ENCODE assay signal across 23 mouse cellular contexts in genomic region chr13:25993526-25993925, GRCm38 (mm10).
DNase-seq lines count a peak whose midpoint lies in the region; ATAC-seq and TF ChIP-seq lines count a peak whose summit lies in the region.
"Had no signal": no experiment of that assay in that cellular context is flagged by ENCODE, and none has a peak within 500 bp of the region (broad histone marks: within the 10 kb centered on the region; RNA-seq: fewer than 3 reads in every experiment).

No protein-coding gene starts in this region.

- TF ChIP-seq CTCF in testis, adult 2 months (IDR thresholded peaks at IDR 0.05; ENCODE audit: control insufficient read depth, insufficient read depth, insufficient replicate concordance, low read depth, low read length): no peak
- no peak for TF ChIP-seq CTCF in hindbrain, postnatal 0 days (IDR thresholded peaks at IDR 0.05; ENCODE audit: low read depth)

- H3K27me3 ChIP-seq in kidney, embryonic 15.5 days: no peaks in the 10 kb centered on the region
- H3K27me3 ChIP-seq in testis, adult 2 months (ENCODE audit: control insufficient read depth, insufficient read depth, low read length): no peaks in the 10 kb centered on the region
- H3K27me3 ChIP-seq in hindbrain, postnatal 0 days (ENCODE audit: insufficient read depth, low read length): no peaks in the 10 kb centered on the region
- H3K27me3 ChIP-seq: forebrain, embryonic 13.5 days; heart, embryonic 15.5 days; hindbrain, embryonic 13.5 days; intestine, embryonic 15.5 days had no signal

- 0 out of 2 replicates have a peak, but pooled peaks cover 4% of the 10 kb centered on the region for H3K9me3 ChIP-seq in kidney, embryonic 15.5 days (replicated peaks)
- H3K9me3 ChIP-seq in hindbrain, postnatal 0 days (ENCODE audit: low read length): no peaks in the 10 kb centered on the region
- H3K9me3 ChIP-seq: embryonic facial prominence, embryonic 10.5 days; forebrain, embryonic 13.5 days; G1E; heart, embryonic 15.5 days; hindbrain, embryonic 13.5 days; intestine, embryonic 15.5 days had no signal

- 66% methylated on average over 1 of the region's 1 CpGs for WGBS in kidney, embryonic 15.5 days
- 71% methylated on average over 1 of the region's 1 CpGs for WGBS in hindbrain, postnatal 0 days

- no peak overlapping the region for H3K9ac ChIP-seq in kidney, embryonic 15.5 days
- no peak overlapping the region for H3K9ac ChIP-seq in hindbrain, postnatal 0 days (replicated peaks; ENCODE audit: low read length)
- H3K9ac ChIP-seq: forebrain, embryonic 13.5 days; forebrain, postnatal 0 days; heart, embryonic 15.5 days; hindbrain, embryonic 13.5 days; intestine, embryonic 15.5 days had no signal

- no peaks in the 10 kb centered on the region for H3K4me1 ChIP-seq in kidney, embryonic 15.5 days
- H3K4me1 ChIP-seq in testis, adult 2 months (ENCODE audit: control insufficient read depth, insufficient read depth, low read length): no peaks in the 10 kb centered on the region
- H3K4me1 ChIP-seq in hindbrain, postnatal 0 days (ENCODE audit: insufficient read depth, low read length): no peaks in the 10 kb centered on the region
- H3K4me1 ChIP-seq: embryonic facial prominence, embryonic 10.5 days; forebrain, embryonic 13.5 days; heart, embryonic 15.5 days; hindbrain, embryonic 13.5 days; intestine, embryonic 15.5 days had no signal

- H3K4me3 ChIP-seq in kidney, embryonic 15.5 days (replicated peaks): no peak overlapping the region
- H3K4me3 ChIP-seq in testis, adult 2 months (ENCODE audit: control insufficient read depth, low read depth, low read length): peak overlapping the region; percentile 73
- H3K4me3 ChIP-seq in hindbrain, postnatal 0 days (ENCODE audit: low read length): no peak overlapping the region
- H3K4me3 ChIP-seq: embryonic facial prominence, embryonic 10.5 days; forebrain, embryonic 13.5 days; heart, embryonic 15.5 days; hindbrain, embryonic 13.5 days; intestine, embryonic 15.5 days had no signal

- DNase-seq in kidney, adult 11 months: peak; percentile 2
- no peak for DNase-seq in testis, postnatal 10 days (ENCODE audit: low spot score)
- peak; percentile 6 for DNase-seq in kidney, postnatal 10 days
- no peak for DNase-seq in hindbrain, postnatal 0 days (ENCODE audit: low spot score)
- no peak for DNase-seq in gastrocnemius, postnatal 25 days
- DNase-seq: adrenal gland, postnatal 25 days; B cell, adult 2 months; cerebellum, adult 2 months; cerebellum, postnatal 10 days; forebrain, postnatal 0 days; heart, adult 18-20 months; heart, postnatal 14 days had no signal

- no peak for ATAC-seq in kidney, embryonic 15.5 days (replicated peaks; ENCODE audit: low FRiP score)
- no peak for ATAC-seq in hindbrain, postnatal 0 days
- ATAC-seq: activated CD4-positive, CD25-positive, alpha-beta regulatory T cell, adult 4 months; CD4-positive, CD25-positive, alpha-beta regulatory T cell, adult 4 months; forebrain, embryonic 13.5 days; forebrain, postnatal 0 days; intestine, embryonic 15.5 days had no signal

- H3K27ac ChIP-seq in kidney, embryonic 15.5 days: no peak overlapping the region
- H3K27ac ChIP-seq in testis, adult 2 months (ENCODE audit: control insufficient read depth, insufficient read depth, low read depth, low read length): no peak overlapping the region
- no peak overlapping the region for H3K27ac ChIP-seq in hindbrain, postnatal 0 days
- H3K27ac ChIP-seq: embryonic facial prominence, embryonic 10.5 days; forebrain, embryonic 13.5 days; heart, embryonic 15.5 days; hindbrain, embryonic 13.5 days; intestine, embryonic 15.5 days had no signal

- no peak overlapping the region for H3K4me2 ChIP-seq in kidney, embryonic 15.5 days
- no peak overlapping the region for H3K4me2 ChIP-seq in hindbrain, postnatal 0 days (ENCODE audit: low read depth, low read length)
- H3K4me2 ChIP-seq: forebrain, embryonic 13.5 days; heart, embryonic 11.5 days; heart, embryonic 15.5 days; hindbrain, embryonic 13.5 days; intestine, embryonic 15.5 days had no signal

- H3K36me3 ChIP-seq in kidney, embryonic 15.5 days: no peaks in the 10 kb centered on the region
- H3K36me3 ChIP-seq in testis, adult 2 months (ENCODE audit: control insufficient read depth, insufficient read depth, low read length): no peaks in the 10 kb centered on the region
- H3K36me3 ChIP-seq in hindbrain, postnatal 0 days (ENCODE audit: insufficient read depth, low read length): no peaks in the 10 kb centered on the region
- H3K36me3 ChIP-seq: embryonic facial prominence, embryonic 10.5 days; G1E; heart, embryonic 15.5 days; hindbrain, embryonic 13.5 days; intestine, embryonic 15.5 days had no signal

- no peak for TF ChIP-seq POLR2A in testis, adult 2 months (IDR thresholded peaks at IDR 0.05; ENCODE audit: control insufficient read depth, low read depth, low read length)

Comparison
In these comparisons a context has a peak if more than half of its experiments do, and no peak if none do; other contexts are left out.
1. DNase-seq: peak in kidney, adult 11 months (single experiment) and kidney, postnatal 10 days (single experiment); none in testis, postnatal 10 days (single experiment), hindbrain, postnatal 0 days (single experiment) and gastrocnemius, postnatal 25 days (single experiment).